Mouse (Mus musculus) urinary bladder, postnatal 14 days (tissue): Measurements from ENCODE around the gene Tceal1.

Experiments
- DNase-seq: peaks from one replicate; pipeline ENCODE4 v3.0.0; 2021; ENCODE audit warnings: low spot score

Gene Tceal1

DNA sequence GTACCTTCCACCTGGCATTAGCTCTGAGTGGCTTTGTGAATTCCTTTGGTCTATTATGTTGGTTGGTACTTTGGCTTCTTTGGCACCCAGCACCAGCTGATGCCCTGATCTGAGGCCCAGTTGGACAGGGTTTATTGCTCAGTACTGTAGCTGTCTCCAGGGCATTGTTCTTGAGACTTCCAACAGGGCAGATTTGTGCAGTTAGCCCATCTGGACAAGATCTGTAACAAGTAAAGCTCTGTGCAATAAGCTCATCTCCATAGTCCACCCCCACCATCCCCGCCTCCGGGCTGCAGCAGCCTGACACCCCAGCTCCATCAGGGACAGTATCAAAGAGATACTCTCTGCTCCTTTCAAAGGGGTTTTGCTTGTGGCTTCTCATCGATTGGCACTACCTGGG, 47.7 kb downstream of the Tceal1 start:
- no peak for DNase-seq
